In genomic region chr5:100032107-100032506, GRCm38 (mm10) we compare ENCODE assay signal across 16 mouse cellular contexts. TPM values are rescaled to one million over a fixed set of nuclear protein-coding genes. Genes with fewer than 3 reads are reported as not detected.
DNase-seq lines count a peak whose midpoint lies in the region; ATAC-seq and TF ChIP-seq lines count a peak whose summit lies in the region.
"Had no signal": no experiment of that assay in that cellular context is flagged by ENCODE, and none has a peak within 500 bp of the region (broad histone marks: within the 10 kb centered on the region; RNA-seq: fewer than 3 reads in every experiment).

No protein-coding gene starts in this region.

- H3K27ac ChIP-seq in heart, embryonic 15.5 days = peak overlapping the region; percentile 55
- no peak overlapping the region for H3K27ac ChIP-seq in midbrain, postnatal 0 days (ENCODE audit: low read depth, low read length)
- no peak overlapping the region for H3K27ac ChIP-seq in midbrain, embryonic 14.5 days (replicated peaks; ENCODE audit: low read depth, low read length)
- H3K27ac ChIP-seq: neural tube, embryonic 13.5 days had no signal

- no peaks in the 10 kb centered on the region for H3K9me3 ChIP-seq in heart, embryonic 15.5 days (replicated peaks)
- H3K9me3 ChIP-seq in midbrain, postnatal 0 days (ENCODE audit: low read length) = no peaks in the 10 kb centered on the region
- H3K9me3 ChIP-seq in midbrain, embryonic 14.5 days (ENCODE audit: control insufficient read depth, low read length) = no peaks in the 10 kb centered on the region
- H3K9me3 ChIP-seq: neural tube, embryonic 13.5 days had no signal

- ATAC-seq in heart, embryonic 15.5 days (replicated peaks; ENCODE audit: insufficient number of reproducible peaks, insufficient read depth, low FRiP score, low read depth) = no peak
- no peak for ATAC-seq in midbrain, postnatal 0 days (ENCODE audit: low FRiP score)
- ATAC-seq in midbrain, embryonic 14.5 days (ENCODE audit: low FRiP score, low TSS enrichment) = no peak
- ATAC-seq in granulocyte monocyte progenitor cell, adult 5-6 weeks (replicated peaks; ENCODE audit: poor library complexity, severe bottlenecking) = peak; percentile 44

- H3K27me3 ChIP-seq in heart, embryonic 15.5 days = no peaks in the 10 kb centered on the region
- no peaks in the 10 kb centered on the region for H3K27me3 ChIP-seq in midbrain, postnatal 0 days (ENCODE audit: insufficient read depth, low read length)
- no peaks in the 10 kb centered on the region for H3K27me3 ChIP-seq in midbrain, embryonic 14.5 days (ENCODE audit: control insufficient read depth, insufficient read depth, low read length)
- H3K27me3 ChIP-seq: neural tube, embryonic 13.5 days had no signal

- H3K4me2 ChIP-seq in heart, embryonic 15.5 days = no peak overlapping the region
- H3K4me2 ChIP-seq in midbrain, postnatal 0 days (ENCODE audit: low read depth, low read length, poor library complexity, severe bottlenecking) = no peak overlapping the region
- no peak overlapping the region for H3K4me2 ChIP-seq in midbrain, embryonic 14.5 days (ENCODE audit: low read length)
- H3K4me2 ChIP-seq: neural tube, embryonic 13.5 days had no signal

- TF ChIP-seq CTCF in midbrain, postnatal 0 days (IDR thresholded peaks at IDR 0.05) = peak; percentile 30; the same call in 1 of the 2 replicates

- intact Hi-C loops in heart, postnatal 25 days (cut with DNase I) = loop anchor here (5.0 kb wide), 1 partner anchor 105 kb away; no protein-coding TSS in a partner anchor

- H3K4me1 ChIP-seq in heart, embryonic 15.5 days (replicated peaks) = peaks cover 54% of the 10 kb centered on the region
- 0 out of 2 replicates have a peak, but pooled peaks cover 4% of the 10 kb centered on the region for H3K4me1 ChIP-seq in midbrain, postnatal 0 days (ENCODE audit: insufficient read depth, low read length)
- H3K4me1 ChIP-seq in midbrain, embryonic 14.5 days (ENCODE audit: control insufficient read depth, insufficient read depth, low read length) = peaks cover 12% of the 10 kb centered on the region

- no peak overlapping the region for H3K9ac ChIP-seq in heart, embryonic 15.5 days
- no peak overlapping the region for H3K9ac ChIP-seq in midbrain, postnatal 0 days (replicated peaks; ENCODE audit: low read length, poor library complexity, severe bottlenecking)
- no peak overlapping the region for H3K9ac ChIP-seq in midbrain, embryonic 14.5 days (replicated peaks; ENCODE audit: low read length)
- H3K9ac ChIP-seq: neural tube, embryonic 13.5 days had no signal

- no peak for DNase-seq in heart, postnatal 25 days (ENCODE audit: low spot score)
- no peak for DNase-seq in midbrain, postnatal 0 days (ENCODE audit: low spot score)
- no peak for DNase-seq in midbrain, embryonic 14.5 days
- peak; percentile 35 for DNase-seq in naive thymus-derived CD4-positive, alpha-beta T cell, adult 2 months (ENCODE audit: low read depth)
- no peak for DNase-seq in left cerebral cortex, adult 8-10 months (ENCODE audit: low spot score in 2 of 2)
- no peak for DNase-seq in MN1 (ENCODE audit: low spot score)
- DNase-seq: adrenal gland, postnatal 14 days; cerebellum, adult 8-10 months; kidney, adult 2 months; layer of hippocampus, postnatal 36 days; lung, adult 2 months; thymus, postnatal 25 days had no signal

- WGBS in heart, embryonic 15.5 days = 86% methylated on average over 2 of the region's 2 CpGs
- WGBS in midbrain, postnatal 0 days = 87% methylated on average over 2 of the region's 2 CpGs
- 78% methylated on average over 2 of the region's 2 CpGs for WGBS in midbrain, embryonic 14.5 days

- peaks cover 36% of the 10 kb centered on the region for H3K36me3 ChIP-seq in heart, embryonic 15.5 days
- peaks cover 9% of the 10 kb centered on the region for H3K36me3 ChIP-seq in midbrain, postnatal 0 days (ENCODE audit: insufficient read depth, low read length)
- H3K36me3 ChIP-seq in midbrain, embryonic 14.5 days (ENCODE audit: control insufficient read depth, insufficient read depth, low read length) = peaks cover 57% of the 10 kb centered on the region

- H3K4me3 ChIP-seq in heart, embryonic 15.5 days = no peak overlapping the region
- H3K4me3 ChIP-seq in midbrain, postnatal 0 days (ENCODE audit: low read depth, low read length) = no peak overlapping the region
- H3K4me3 ChIP-seq in midbrain, embryonic 14.5 days (replicated peaks; ENCODE audit: low read depth, low read length) = no peak overlapping the region
- H3K4me3 ChIP-seq: erythroblast, embryonic 14.5 days; neural tube, embryonic 13.5 days had no signal

RNA-seq across cellular contexts. Expression of gene Hnrnpdl, which starts 7.4 kb away (rescaled TPM):
- 77.5 and 93.8 TPM in 2 replicates for polyA plus RNA-seq in heart, embryonic 15.5 days (2015; fragmentation: Nextera tagmentation; extraction: Ambion mirVana)
- total RNA-seq in heart, postnatal 25 days (2021) = 10 to 100 TPM; 53.1 to 63.5 TPM
- 145 and 171 TPM in 2 replicates for total RNA-seq in midbrain, postnatal 0 days (2014; rRNA removed)
- polyA plus RNA-seq in midbrain, postnatal 0 days (2015; fragmentation: Nextera tagmentation; extraction: Ambion mirVana) = 203 and 214 TPM in 2 replicates
- 268 and 279 TPM in 2 replicates for polyA plus RNA-seq in midbrain, embryonic 14.5 days (2014; fragmentation: Nextera tagmentation; extraction: Ambion mirVana)
- 237 and 261 TPM in 2 replicates for total RNA-seq in granulocyte monocyte progenitor cell, adult 5-6 weeks (2014; fragmentation: Nextera tagmentation)
- 423 and 495 TPM in 2 replicates for total RNA-seq in granulocyte monocyte progenitor cell, adult 5-6 weeks (2017)
- 100 to 1,000 TPM; 163 to 200 (median 198) TPM for total RNA-seq in left cerebral cortex, adult 8-10 months (2022)

RNA-seq across cellular contexts. Expression of gene Enoph1, which starts 7.7 kb away (rescaled TPM):
- polyA plus RNA-seq in heart, embryonic 15.5 days (2015; fragmentation: Nextera tagmentation; extraction: Ambion mirVana) = 22.7 and 28.7 TPM in 2 replicates
- total RNA-seq in heart, postnatal 25 days (2021) = 1 to 10 TPM; 7.3 to 8.4 TPM
- 50.0 and 54.7 TPM in 2 replicates for total RNA-seq in midbrain, postnatal 0 days (2014; rRNA removed)
- 55.0 and 56.3 TPM in 2 replicates for polyA plus RNA-seq in midbrain, postnatal 0 days (2015; fragmentation: Nextera tagmentation; extraction: Ambion mirVana)
- 43.4 and 49.4 TPM in 2 replicates for polyA plus RNA-seq in midbrain, embryonic 14.5 days (2014; fragmentation: Nextera tagmentation; extraction: Ambion mirVana)
- total RNA-seq in granulocyte monocyte progenitor cell, adult 5-6 weeks (2014; fragmentation: Nextera tagmentation) = 37.1 and 58.1 TPM in 2 replicates
- 41.8 and 51.7 TPM in 2 replicates for total RNA-seq in granulocyte monocyte progenitor cell, adult 5-6 weeks (2017)
- total RNA-seq in left cerebral cortex, adult 8-10 months (2022) = 10 to 100 TPM; 47.3 to 54.4 (median 52.2) TPM

RNA-seq across cellular contexts. Expression of gene 4930524J08Rik, which starts 53.2 kb away (rescaled TPM):
- polyA plus RNA-seq in heart, embryonic 15.5 days (2015; fragmentation: Nextera tagmentation; extraction: Ambion mirVana) = 0.52 and 0.84 TPM in 2 replicates
- under 1 TPM; 0.60 to 0.95 TPM for total RNA-seq in heart, postnatal 25 days (2021)
- total RNA-seq in midbrain, postnatal 0 days (2014; rRNA removed) = 7.0 and 10.0 TPM in 2 replicates
- polyA plus RNA-seq in midbrain, postnatal 0 days (2015; fragmentation: Nextera tagmentation; extraction: Ambion mirVana) = 2.8 and 3.2 TPM in 2 replicates
- 2.4 and 3.6 TPM in 2 replicates for polyA plus RNA-seq in midbrain, embryonic 14.5 days (2014; fragmentation: Nextera tagmentation; extraction: Ambion mirVana)
- 3.4 and 3.5 TPM in 2 replicates for total RNA-seq in granulocyte monocyte progenitor cell, adult 5-6 weeks (2014; fragmentation: Nextera tagmentation)
- not detected in 2 replicates for total RNA-seq in granulocyte monocyte progenitor cell, adult 5-6 weeks (2017)
- total RNA-seq in left cerebral cortex, adult 8-10 months (2022) = 1 to 10 TPM; 1.1 to 3.3 (median 1.6) TPM

RNA-seq across cellular contexts. Expression of gene Hnrnpd, which starts 53.4 kb away (rescaled TPM):
- 94.3 and 128 TPM in 2 replicates for polyA plus RNA-seq in heart, embryonic 15.5 days (2015; fragmentation: Nextera tagmentation; extraction: Ambion mirVana)
- 10 to 100 TPM; 71.1 to 80.9 TPM for total RNA-seq in heart, postnatal 25 days (2021)
- total RNA-seq in midbrain, postnatal 0 days (2014; rRNA removed) = 35.9 and 46.8 TPM in 2 replicates
- 75.3 and 85.1 TPM in 2 replicates for polyA plus RNA-seq in midbrain, postnatal 0 days (2015; fragmentation: Nextera tagmentation; extraction: Ambion mirVana)
- polyA plus RNA-seq in midbrain, embryonic 14.5 days (2014; fragmentation: Nextera tagmentation; extraction: Ambion mirVana) = 134 and 147 TPM in 2 replicates
- 367 and 418 TPM in 2 replicates for total RNA-seq in granulocyte monocyte progenitor cell, adult 5-6 weeks (2014; fragmentation: Nextera tagmentation)
- total RNA-seq in granulocyte monocyte progenitor cell, adult 5-6 weeks (2017) = 145 and 149 TPM in 2 replicates
- 100 to 1,000 TPM; 182 to 239 (median 222) TPM for total RNA-seq in left cerebral cortex, adult 8-10 months (2022)
